Mouse (Mus musculus): ENCODE measurements around the gene Mettl23. TPM values are rescaled to one million over a fixed set of nuclear protein-coding genes. Genes with fewer than 3 reads are reported as not detected.

Gene Mettl23
- polyA plus RNA-seq, 1 experiment from 2014 or later, result 70.6 TPM

DNA sequence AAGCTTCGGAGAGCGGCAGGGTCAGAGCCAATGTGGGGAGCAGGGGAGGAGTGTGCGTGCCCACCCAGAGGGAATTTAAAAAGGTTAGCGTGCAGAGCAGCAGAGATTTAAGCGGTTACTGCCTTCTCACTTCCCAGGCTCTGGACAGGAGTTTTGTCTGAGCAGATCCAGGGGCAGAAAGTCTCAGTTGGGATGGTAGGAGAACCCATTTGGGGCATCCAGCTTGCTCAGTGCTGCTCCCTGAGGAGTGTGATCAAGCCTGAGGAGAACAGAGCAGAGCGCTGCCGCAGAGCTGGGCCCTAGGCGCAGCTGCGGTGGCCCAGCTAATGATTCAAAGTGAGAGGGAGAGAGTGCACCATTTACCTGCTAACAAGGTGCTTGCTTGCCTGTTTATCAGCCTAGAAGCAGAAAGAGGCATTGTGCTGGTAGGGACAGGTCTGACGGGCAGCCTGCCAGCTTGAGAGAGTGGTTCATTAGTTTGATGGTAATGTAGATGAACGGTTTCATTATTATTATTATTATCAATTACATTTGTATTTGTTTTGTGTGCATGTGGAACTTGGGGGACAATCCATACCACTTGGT, 34.2 kb upstream of the Mettl23 start:
- no peaks in the 10 kb centered on the region for H3K27me3 ChIP-seq (ENCODE audit: control insufficient read depth, insufficient read depth, low read length)
- H3K9ac ChIP-seq (ENCODE audit: low read depth, low read length), result no peak overlapping the region
- ATAC-seq (ENCODE audit: low FRiP score) (no peak), DNase-seq (ENCODE audit: low spot score) (no peak)
- 75% methylated on average over 11 of the region's 11 CpGs for WGBS
- H3K36me3 ChIP-seq (ENCODE audit: control insufficient read depth, insufficient read depth, low read length), result no peaks in the 10 kb centered on the region
- H3K4me2 ChIP-seq (replicated peaks; ENCODE audit: low read depth, low read length), result no peak overlapping the region
- no peak overlapping the region for H3K4me3 ChIP-seq (ENCODE audit: low read depth, low read length)
- H3K4me1 ChIP-seq (replicated peaks; ENCODE audit: control insufficient read depth, insufficient read depth, low read length), result peaks cover 25% of the 10 kb centered on the region
- no peaks in the 10 kb centered on the region for H3K9me3 ChIP-seq (ENCODE audit: control insufficient read depth, low read length)
- H3K27ac ChIP-seq (ENCODE audit: low read depth, low read length), result no peak overlapping the region

DNA sequence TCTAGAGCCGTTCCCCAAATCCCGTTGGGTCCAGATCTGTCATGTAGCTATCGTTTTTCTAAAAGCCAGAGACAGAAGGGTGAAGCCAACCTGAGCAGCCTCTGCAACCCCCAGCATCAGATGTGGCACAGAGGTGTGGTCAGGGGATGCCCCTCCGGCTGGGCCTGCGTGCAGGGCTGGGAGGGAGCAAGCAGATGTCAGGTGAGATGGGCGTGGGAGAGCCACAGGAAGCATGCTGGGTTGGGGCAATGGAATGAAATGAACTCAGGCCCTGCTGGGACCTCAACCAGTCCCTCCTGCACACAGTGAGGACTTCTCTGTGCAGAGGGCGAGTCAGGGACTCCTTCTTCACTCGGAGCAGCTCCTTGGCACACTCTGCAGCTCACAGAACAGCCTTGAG, 33.6 kb upstream of the Mettl23 start:
- no peak overlapping the region for H3K4me3 ChIP-seq (ENCODE audit: low read depth, low read length)
- H3K4me1 ChIP-seq (replicated peaks; ENCODE audit: control insufficient read depth, insufficient read depth, low read length), result peaks cover 31% of the 10 kb centered on the region
- no peak for DNase-seq (ENCODE audit: low spot score)
- H3K27ac ChIP-seq (ENCODE audit: low read depth, low read length), result no peak overlapping the region
- WGBS, result 77% methylated on average over 8 of the region's 8 CpGs
- no peaks in the 10 kb centered on the region for H3K27me3 ChIP-seq (ENCODE audit: control insufficient read depth, insufficient read depth, low read length)
- no peak overlapping the region for H3K4me2 ChIP-seq (replicated peaks; ENCODE audit: low read depth, low read length)
- H3K36me3 ChIP-seq (ENCODE audit: control insufficient read depth, insufficient read depth, low read length), result no peaks in the 10 kb centered on the region
- H3K9ac ChIP-seq (ENCODE audit: low read depth, low read length), result no peak overlapping the region
- no peaks in the 10 kb centered on the region for H3K9me3 ChIP-seq (ENCODE audit: control insufficient read depth, low read length)
- ATAC-seq (ENCODE audit: low FRiP score), result no peak

DNA sequence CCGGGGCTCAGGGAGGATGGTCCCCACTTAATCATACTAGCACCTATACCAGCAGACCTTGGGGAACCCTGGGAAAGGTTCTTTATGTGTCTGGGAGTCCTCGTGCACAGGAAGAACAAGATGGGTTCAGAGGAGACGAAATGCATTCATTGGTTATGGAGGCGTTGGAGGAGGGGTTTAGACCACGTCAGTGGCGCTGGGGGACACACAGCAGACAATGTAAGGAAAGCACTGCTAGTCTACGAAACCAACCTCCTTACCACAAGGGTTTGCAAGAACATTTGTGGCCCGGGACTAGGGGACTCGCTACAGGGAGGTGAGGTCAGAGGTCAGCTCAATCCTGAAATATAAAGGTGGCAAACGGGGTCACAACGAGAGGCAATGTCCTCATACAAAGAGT, 32.5 kb upstream of the Mettl23 start:
- Histone ChIP-seq H3K4me2 (replicated peaks; ENCODE audit: low read depth, low read length) (peak overlapping the region; percentile 47), H3K9me3 (ENCODE audit: control insufficient read depth, low read length) (no peaks in the 10 kb centered on the region), H3K27me3 (ENCODE audit: control insufficient read depth, insufficient read depth, low read length) (no peaks in the 10 kb centered on the region), H3K36me3 (ENCODE audit: control insufficient read depth, insufficient read depth, low read length) (no peaks in the 10 kb centered on the region), H3K27ac (ENCODE audit: low read depth, low read length) (peak overlapping the region; percentile 96), H3K4me1 (replicated peaks; ENCODE audit: control insufficient read depth, insufficient read depth, low read length) (peaks cover 39% of the 10 kb centered on the region), H3K4me3 (ENCODE audit: low read depth, low read length) (no peak overlapping the region), H3K9ac (ENCODE audit: low read depth, low read length) (peak overlapping the region; percentile 58)
- DNase-seq (ENCODE audit: low spot score) (peak; percentile 35), ATAC-seq (ENCODE audit: low FRiP score) (no peak)
- WGBS, result 42% methylated on average over 11 of the region's 11 CpGs

DNA sequence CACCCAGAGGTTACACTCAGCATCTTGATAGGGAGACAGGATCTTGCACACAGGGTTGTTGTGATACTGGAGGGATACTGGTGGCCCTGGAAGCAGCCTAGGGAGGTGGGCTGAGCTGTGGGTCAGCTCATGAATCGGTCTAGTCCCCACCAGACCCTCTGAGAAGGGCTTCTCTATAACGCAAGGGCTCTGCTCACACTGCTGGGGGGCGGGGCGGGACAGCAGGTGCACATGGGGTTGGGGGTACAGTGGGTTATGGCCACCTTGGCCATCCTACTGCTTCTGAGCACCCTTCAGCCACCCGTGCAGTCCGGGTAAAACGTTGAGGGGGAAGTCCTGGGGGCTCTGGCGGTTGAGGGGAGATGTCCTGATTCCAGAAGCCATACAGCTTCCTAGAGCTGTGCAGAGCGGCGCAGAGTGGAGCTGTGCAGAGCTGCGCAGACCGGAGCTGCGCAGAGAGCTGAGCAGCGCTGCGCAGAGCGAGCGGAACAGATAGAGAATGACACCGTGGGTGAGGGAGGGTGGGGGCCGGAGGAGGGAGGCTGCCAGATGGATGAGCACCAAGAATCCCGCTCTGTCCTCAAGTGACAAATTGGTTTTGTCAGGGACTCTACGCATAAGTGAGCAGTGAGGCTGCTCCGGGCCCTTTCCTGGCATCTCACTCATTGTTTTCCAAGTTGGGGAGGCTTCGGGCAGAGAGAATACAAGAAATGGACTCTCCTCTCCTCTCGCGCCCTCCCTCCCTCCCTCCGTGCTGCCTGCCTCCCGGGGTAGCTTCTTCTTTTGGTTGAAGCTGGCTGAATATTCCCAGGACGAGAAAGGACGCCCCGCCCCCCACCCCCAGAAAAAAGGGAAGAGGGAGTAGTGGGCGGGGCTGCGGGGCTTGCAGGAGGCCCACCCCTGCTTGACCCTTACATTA, 31.8 kb upstream of the Mettl23 start:
- H3K4me3 ChIP-seq (ENCODE audit: low read depth, low read length), result peak overlapping the region; percentile 12
- H3K9ac ChIP-seq (ENCODE audit: low read depth, low read length), result peak overlapping the region; percentile 58
- no peaks in the 10 kb centered on the region for H3K9me3 ChIP-seq (ENCODE audit: control insufficient read depth, low read length)
- H3K4me2 ChIP-seq (replicated peaks; ENCODE audit: low read depth, low read length), result peak overlapping the region; percentile 47
- H3K4me1 ChIP-seq (replicated peaks; ENCODE audit: control insufficient read depth, insufficient read depth, low read length), result peaks cover 40% of the 10 kb centered on the region
- DNase-seq (ENCODE audit: low spot score), result peak; percentile 85
- WGBS, result 5% methylated on average over 28 of the region's 32 CpGs
- H3K27me3 ChIP-seq (ENCODE audit: control insufficient read depth, insufficient read depth, low read length), result no peaks in the 10 kb centered on the region
- peak; percentile 87 for ATAC-seq (ENCODE audit: low FRiP score)
- H3K36me3 ChIP-seq (ENCODE audit: control insufficient read depth, insufficient read depth, low read length), result no peaks in the 10 kb centered on the region
- peak overlapping the region; percentile 96 for H3K27ac ChIP-seq (ENCODE audit: low read depth, low read length)

DNA sequence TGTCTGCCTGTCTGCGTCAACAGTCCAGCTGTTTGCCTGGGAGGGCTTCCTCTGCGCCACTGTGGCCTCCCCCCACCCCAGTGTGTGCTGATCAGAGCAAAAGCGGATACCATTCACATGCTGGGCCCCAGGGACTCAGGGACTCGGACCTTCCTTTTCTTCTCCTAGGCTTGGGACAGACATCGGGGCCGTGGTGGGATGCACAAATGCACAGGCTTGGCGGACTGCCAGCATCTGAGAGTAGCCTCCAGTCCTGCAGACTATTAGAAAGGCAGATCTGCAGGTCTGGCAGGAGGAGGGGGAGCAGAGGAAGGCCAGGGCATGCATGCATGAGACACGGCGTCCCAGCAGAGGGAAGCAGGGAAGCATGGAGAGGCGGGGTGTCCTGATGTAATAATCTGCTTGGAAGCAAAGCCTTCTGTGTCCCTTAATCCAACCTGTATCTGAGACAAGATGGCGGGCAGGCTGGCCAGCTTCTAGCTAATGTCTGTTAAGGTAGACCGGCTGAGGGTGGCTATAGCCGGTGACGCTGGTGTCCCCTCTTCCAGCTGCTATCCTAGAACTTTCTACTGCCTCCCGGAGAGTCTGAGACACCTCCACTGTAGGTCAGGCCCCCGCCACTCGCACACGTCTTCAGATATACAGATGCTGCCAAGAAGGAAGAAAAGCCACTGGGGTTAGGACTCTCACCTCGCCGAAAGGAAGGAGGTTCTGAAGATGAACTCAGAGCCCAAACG, 30.1 kb upstream of the Mettl23 start:
- H3K9me3 ChIP-seq (ENCODE audit: control insufficient read depth, low read length), result no peaks in the 10 kb centered on the region
- 40% methylated on average over 21 of the region's 21 CpGs for WGBS
- peak; percentile 80 for DNase-seq (ENCODE audit: low spot score)
- peak overlapping the region; percentile 6; the same call in 1 of the 2 replicates for H3K4me3 ChIP-seq (ENCODE audit: low read depth, low read length)
- ATAC-seq (ENCODE audit: low FRiP score), result peak; percentile 54
- peaks cover 40% of the 10 kb centered on the region for H3K4me1 ChIP-seq (replicated peaks; ENCODE audit: control insufficient read depth, insufficient read depth, low read length)
- H3K27ac ChIP-seq (ENCODE audit: low read depth, low read length), result peak overlapping the region; percentile 96
- H3K4me2 ChIP-seq (replicated peaks; ENCODE audit: low read depth, low read length), result peak overlapping the region; percentile 15; the same call in 1 of the 2 replicates
- no peaks in the 10 kb centered on the region for H3K27me3 ChIP-seq (ENCODE audit: control insufficient read depth, insufficient read depth, low read length)
- no peaks in the 10 kb centered on the region for H3K36me3 ChIP-seq (ENCODE audit: control insufficient read depth, insufficient read depth, low read length)
- 0 out of 2 replicates have a peak overlapping the region, but pooled peaks have one; percentile 37 for H3K9ac ChIP-seq (ENCODE audit: low read depth, low read length)

DNA sequence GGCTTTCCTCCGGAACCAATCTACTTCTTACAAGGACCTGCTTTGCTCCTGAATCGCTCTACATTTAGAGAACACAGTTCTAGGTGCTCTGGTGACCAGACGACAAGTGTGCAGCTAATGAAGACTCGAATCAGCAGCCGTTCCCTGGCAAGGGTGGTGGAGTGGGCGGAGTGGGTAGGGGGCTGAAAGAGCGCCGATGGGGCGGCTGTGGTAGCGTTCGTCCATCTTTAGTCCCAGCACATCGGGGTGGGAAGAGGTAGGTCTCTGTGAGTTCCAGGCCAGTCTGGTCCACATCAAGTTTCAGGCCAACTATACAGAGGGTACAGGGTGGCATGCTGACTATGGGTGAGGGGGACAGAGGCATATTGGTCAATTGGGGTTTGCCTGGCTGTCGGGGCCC, 29.5 kb upstream of the Mettl23 start:
- Histone ChIP-seq H3K4me2 (replicated peaks; ENCODE audit: low read depth, low read length) (peak overlapping the region; percentile 28), H3K36me3 (ENCODE audit: control insufficient read depth, insufficient read depth, low read length) (no peaks in the 10 kb centered on the region), H3K9ac (ENCODE audit: low read depth, low read length) (peak overlapping the region; percentile 45), H3K27me3 (ENCODE audit: control insufficient read depth, insufficient read depth, low read length) (no peaks in the 10 kb centered on the region), H3K4me1 (replicated peaks; ENCODE audit: control insufficient read depth, insufficient read depth, low read length) (peaks cover 40% of the 10 kb centered on the region), H3K27ac (ENCODE audit: low read depth, low read length) (peak overlapping the region; percentile 96), H3K9me3 (ENCODE audit: control insufficient read depth, low read length) (no peaks in the 10 kb centered on the region), H3K4me3 (ENCODE audit: low read depth, low read length) (no peak overlapping the region)
- ATAC-seq (ENCODE audit: low FRiP score), result no peak
- no peak for DNase-seq (ENCODE audit: low spot score)
- 72% methylated on average over 13 of the region's 13 CpGs for WGBS

DNA sequence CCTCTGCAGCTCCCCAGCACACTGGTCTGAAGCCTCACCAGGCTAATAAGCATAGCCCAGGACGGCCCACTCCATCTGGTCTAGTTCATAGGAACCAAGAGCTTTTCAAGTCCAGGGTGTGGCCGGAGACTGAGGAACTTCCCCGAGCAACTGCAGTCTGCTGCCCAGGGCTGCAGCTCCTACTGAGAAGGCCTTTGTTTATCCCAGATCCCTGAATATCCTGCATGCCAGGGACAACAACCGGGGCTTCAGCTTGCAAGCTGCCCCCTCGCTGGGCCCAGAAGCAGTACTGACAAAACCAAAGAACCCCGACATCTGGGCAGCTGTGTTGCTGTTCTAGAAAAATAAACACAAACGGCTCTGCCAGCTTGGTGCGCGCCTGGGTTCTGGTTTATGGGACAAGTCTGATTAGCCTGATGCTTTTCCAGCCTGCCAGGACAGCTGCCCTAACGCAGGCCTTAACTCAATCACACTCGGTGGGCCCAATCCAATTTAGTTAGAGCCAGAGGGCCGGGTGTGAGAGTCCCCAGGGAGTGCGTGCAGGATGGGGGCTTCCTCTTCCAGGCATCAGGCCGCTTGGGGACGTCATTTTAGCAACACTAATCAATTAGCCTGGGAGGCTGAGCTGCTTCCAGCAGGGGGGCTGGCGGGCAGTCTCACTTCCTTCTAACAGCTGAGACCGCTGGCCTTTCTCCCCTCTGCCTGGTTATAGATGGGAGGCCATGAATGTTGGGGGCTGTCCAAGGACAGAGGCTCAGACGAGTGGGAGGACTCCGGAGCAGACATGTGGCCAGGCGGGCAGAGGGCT, 28.8 kb upstream of the Mettl23 start:
- peak overlapping the region; percentile 96 for H3K27ac ChIP-seq (ENCODE audit: low read depth, low read length)
- peaks cover 40% of the 10 kb centered on the region for H3K4me1 ChIP-seq (replicated peaks; ENCODE audit: control insufficient read depth, insufficient read depth, low read length)
- H3K9me3 ChIP-seq (ENCODE audit: control insufficient read depth, low read length), result no peaks in the 10 kb centered on the region
- H3K4me2 ChIP-seq (replicated peaks; ENCODE audit: low read depth, low read length), result peak overlapping the region; percentile 28
- no peaks in the 10 kb centered on the region for H3K36me3 ChIP-seq (ENCODE audit: control insufficient read depth, insufficient read depth, low read length)
- H3K9ac ChIP-seq (ENCODE audit: low read depth, low read length), result peak overlapping the region; percentile 45
- DNase-seq (ENCODE audit: low spot score), result peak; percentile 81
- no peak overlapping the region for H3K4me3 ChIP-seq (ENCODE audit: low read depth, low read length)
- no peaks in the 10 kb centered on the region for H3K27me3 ChIP-seq (ENCODE audit: control insufficient read depth, insufficient read depth, low read length)
- ATAC-seq (ENCODE audit: low FRiP score), result peak; percentile 49
- WGBS, result 3% methylated on average over 20 of the region's 20 CpGs

DNA sequence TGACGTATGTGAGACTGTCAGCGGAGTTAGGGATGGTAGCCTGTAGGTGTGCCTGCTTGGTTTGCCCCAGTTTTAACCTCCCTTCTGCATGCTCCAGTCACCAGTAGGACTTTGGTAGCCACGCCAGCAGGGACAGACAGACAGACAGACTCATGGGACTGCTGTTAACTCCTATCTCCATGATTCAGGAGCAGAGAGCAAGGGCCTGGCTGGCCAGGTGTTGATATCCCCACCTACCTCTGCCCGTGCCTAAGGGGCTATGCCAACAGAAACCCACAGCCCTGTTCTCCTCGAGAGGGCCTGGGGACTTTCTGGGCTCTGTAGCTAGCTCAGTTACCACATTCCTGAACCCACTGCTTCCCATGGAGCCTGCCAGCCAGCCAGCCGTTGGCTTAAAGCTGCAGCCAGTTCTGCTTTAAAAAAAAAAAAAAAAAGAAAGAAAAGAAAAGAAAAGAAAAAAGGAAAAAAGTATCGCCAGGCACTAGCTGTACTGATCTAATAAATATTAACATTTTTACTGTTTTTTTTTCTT, 28.1 kb upstream of the Mettl23 start:
- H3K4me1 ChIP-seq (replicated peaks; ENCODE audit: control insufficient read depth, insufficient read depth, low read length), result peaks cover 40% of the 10 kb centered on the region
- H3K27me3 ChIP-seq (ENCODE audit: control insufficient read depth, insufficient read depth, low read length), result no peaks in the 10 kb centered on the region
- H3K36me3 ChIP-seq (ENCODE audit: control insufficient read depth, insufficient read depth, low read length), result no peaks in the 10 kb centered on the region
- WGBS, result 22% methylated on average over 7 of the region's 7 CpGs
- ATAC-seq (ENCODE audit: low FRiP score) (no peak), DNase-seq (ENCODE audit: low spot score) (no peak)
- no peak overlapping the region for H3K4me3 ChIP-seq (ENCODE audit: low read depth, low read length)
- no peaks in the 10 kb centered on the region for H3K9me3 ChIP-seq (ENCODE audit: control insufficient read depth, low read length)
- peak overlapping the region; percentile 38; the same call in 1 of the 2 replicates for H3K9ac ChIP-seq (ENCODE audit: low read depth, low read length)
- peak overlapping the region; percentile 96 for H3K27ac ChIP-seq (ENCODE audit: low read depth, low read length)
- H3K4me2 ChIP-seq (replicated peaks; ENCODE audit: low read depth, low read length), result peak overlapping the region; percentile 14

All from hindbrain, embryonic 11.5 days (tissue).